Mouse (Mus musculus): ENCODE data around the gene Cx3cr1. TPM values are rescaled to one million over a fixed set of nuclear protein-coding genes. Genes with fewer than 3 reads are reported as not detected.
A peak's percentile ranks its signal among the peaks of the same experiment; 100 is the strongest.

The Cx3cr1 gene
- polyA plus RNA-seq, 1 experiment = 10.9 TPM

DNA sequence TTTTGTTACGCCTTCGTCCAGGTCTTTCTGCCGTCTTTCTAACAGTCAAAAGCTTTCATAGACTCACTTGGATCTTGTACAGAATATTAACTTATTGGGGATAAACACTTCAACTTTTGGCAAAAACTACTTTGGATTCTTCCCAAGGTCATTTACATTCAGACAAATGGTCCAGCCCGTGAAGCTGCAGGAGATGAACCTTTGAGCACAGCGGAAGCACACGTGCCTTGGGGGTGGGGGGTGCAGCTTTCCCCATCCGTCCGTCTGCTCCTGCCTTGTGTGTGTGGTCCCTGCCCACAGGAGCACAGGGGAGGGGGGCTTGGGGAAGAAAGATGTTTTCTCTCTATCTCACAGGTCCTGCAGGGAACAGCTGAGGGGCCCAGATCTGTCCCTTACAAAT is 143.9 kb downstream of the Cx3cr1 start:
- no peak for TF ChIP-seq POLR2A (IDR thresholded peaks at IDR 0.05; ENCODE audit: borderline replicate concordance, extremely low read depth, low read depth, low read length)
- TF ChIP-seq CTCF (IDR thresholded peaks at IDR 0.05; ENCODE audit: insufficient read depth, low read length) = no peak
- WGBS = 61% methylated on average over 8 of the region's 8 CpGs
- no peaks in the 10 kb centered on the region for H3K4me1 ChIP-seq (ENCODE audit: control insufficient read depth, insufficient read depth, low read length)
- DNase-seq = no peak
- H3K4me3 ChIP-seq (replicated peaks; ENCODE audit: extremely low read depth, low read depth, low read length) = no peak overlapping the region

DNA sequence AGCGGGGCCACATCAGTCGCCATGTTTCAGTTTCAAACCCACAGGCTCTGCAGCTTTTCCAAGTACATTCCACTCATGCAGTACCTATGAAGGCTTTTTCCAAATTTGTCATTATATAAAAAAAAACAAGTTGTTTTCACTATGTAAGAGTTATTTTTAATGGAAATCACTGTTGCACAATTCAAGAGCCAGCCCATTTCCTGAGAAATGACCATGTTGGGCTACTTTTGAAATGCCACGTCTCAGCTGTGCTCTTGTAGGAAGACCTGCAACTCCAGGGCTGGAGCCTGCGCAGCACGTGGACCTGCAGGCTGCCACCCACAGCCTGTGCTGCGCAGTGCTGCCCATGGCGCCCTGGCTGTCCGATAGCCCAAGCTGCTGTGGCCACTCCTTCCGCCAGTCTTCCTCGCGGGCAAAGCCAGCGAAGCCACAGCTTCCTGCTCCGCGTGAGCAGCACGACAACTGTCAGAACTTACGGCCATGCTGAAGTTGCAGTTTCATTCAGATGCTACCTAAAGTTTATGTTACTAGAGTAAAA is 144.5 kb downstream of the Cx3cr1 start:
- DNase-seq = no peak
- no peaks in the 10 kb centered on the region for H3K4me1 ChIP-seq (ENCODE audit: control insufficient read depth, insufficient read depth, low read length)
- no peak overlapping the region for H3K4me3 ChIP-seq (replicated peaks; ENCODE audit: extremely low read depth, low read depth, low read length)
- no peak for TF ChIP-seq CTCF (IDR thresholded peaks at IDR 0.05; ENCODE audit: insufficient read depth, low read length)
- peak; percentile 43; the same call in 1 of the 2 replicates for TF ChIP-seq POLR2A (IDR thresholded peaks at IDR 0.05; ENCODE audit: borderline replicate concordance, extremely low read depth, low read depth, low read length)
- 68% methylated on average over 16 of the region's 16 CpGs for WGBS

DNA sequence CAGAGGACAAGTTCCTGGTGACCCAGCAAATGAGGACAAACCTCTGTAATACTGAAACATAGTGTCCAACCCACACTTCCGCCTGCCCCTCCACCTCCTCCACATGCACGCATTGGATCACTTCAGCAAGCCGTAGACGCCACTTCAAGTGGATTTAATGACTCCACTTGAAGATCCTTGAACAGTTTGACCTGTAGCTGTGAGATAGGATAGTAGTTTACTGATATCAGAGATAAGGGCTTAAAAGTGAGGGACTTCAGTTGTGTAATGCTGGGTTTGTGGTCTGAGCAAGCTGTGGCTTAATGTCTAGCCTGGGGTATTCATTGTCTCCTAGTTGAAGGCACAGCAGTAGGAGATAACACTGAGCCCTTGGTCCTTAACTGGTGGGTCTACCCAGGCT is 146.2 kb downstream of the Cx3cr1 start:
- DNase-seq = no peak
- no peak overlapping the region for H3K4me3 ChIP-seq (replicated peaks; ENCODE audit: extremely low read depth, low read depth, low read length)
- H3K4me1 ChIP-seq (ENCODE audit: control insufficient read depth, insufficient read depth, low read length) = no peaks in the 10 kb centered on the region
- WGBS = 68% methylated on average over 4 of the region's 4 CpGs
- TF ChIP-seq CTCF (IDR thresholded peaks at IDR 0.05; ENCODE audit: insufficient read depth, low read length) (no peak), POLR2A (IDR thresholded peaks at IDR 0.05; ENCODE audit: borderline replicate concordance, extremely low read depth, low read depth, low read length) (no peak)

DNA sequence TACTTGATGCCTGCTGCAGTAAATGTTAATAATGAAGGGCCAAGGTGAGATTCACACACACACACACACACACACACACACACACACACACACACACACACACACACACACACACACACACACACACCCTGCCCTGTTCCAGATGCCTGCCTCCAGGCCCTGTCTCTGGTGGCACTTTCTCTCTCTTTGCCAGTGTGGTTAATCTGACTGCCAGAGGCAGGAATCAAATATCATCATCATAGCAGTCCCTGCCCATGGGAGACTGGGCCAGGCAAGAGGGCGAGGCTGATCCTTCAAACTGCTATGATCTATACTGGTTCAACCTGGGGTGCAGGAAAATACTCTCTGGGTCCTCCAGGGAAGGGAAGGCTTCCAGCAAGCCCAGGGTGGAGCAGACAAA is 149.8 kb downstream of the Cx3cr1 start:
- no peak for DNase-seq
- Histone ChIP-seq H3K4me1 (ENCODE audit: control insufficient read depth, insufficient read depth, low read length) (no peaks in the 10 kb centered on the region), H3K4me3 (replicated peaks; ENCODE audit: extremely low read depth, low read depth, low read length) (no peak overlapping the region)
- TF ChIP-seq POLR2A (IDR thresholded peaks at IDR 0.05; ENCODE audit: borderline replicate concordance, extremely low read depth, low read depth, low read length) = no peak
- no peak for TF ChIP-seq CTCF (IDR thresholded peaks at IDR 0.05; ENCODE audit: insufficient read depth, low read length)
- WGBS = 77% methylated on average over 1 of the region's 1 CpGs

DNA sequence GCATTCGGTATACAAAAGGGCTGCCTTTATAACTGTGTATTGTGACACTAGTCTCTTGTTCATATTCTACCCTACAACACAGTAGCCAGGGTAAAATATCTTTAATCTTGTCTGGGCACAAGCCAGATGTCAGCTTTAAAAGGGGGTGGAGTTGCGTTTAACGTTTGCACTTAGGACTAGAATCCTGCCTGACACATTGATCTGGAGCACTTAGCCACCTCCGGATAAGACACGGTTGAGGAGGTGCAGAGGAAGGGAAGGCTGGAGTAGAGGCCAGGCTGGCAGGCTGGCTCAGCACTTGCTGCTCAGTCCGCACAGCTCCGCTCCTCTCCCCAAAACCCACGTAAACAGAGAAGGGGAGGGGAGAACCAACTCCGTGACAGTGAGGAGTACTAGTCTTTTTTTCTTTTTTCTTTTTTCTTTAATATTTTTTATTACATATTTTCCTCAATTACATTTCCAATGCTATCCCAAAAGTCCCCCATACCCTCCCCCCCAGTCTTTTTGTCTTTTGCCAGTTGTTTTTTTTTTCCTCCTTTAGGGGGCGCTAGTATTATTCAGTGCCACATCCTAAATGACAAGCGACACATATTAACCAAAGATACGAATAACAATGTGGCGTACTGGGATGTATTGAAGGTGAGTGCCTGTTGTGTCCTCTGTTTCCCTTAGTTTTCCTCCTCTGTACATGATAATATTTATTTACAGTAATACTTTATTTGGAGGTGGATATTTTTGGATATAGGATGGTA is 156.4 kb downstream of the Cx3cr1 start:
- no peaks in the 10 kb centered on the region for H3K4me1 ChIP-seq (ENCODE audit: control insufficient read depth, insufficient read depth, low read length)
- WGBS = 74% methylated on average over 13 of the region's 13 CpGs
- TF ChIP-seq POLR2A (IDR thresholded peaks at IDR 0.05; ENCODE audit: borderline replicate concordance, extremely low read depth, low read depth, low read length) = no peak
- no peak for TF ChIP-seq CTCF (IDR thresholded peaks at IDR 0.05; ENCODE audit: insufficient read depth, low read length)
- no peak overlapping the region for H3K4me3 ChIP-seq (replicated peaks; ENCODE audit: extremely low read depth, low read depth, low read length)
- no peak for DNase-seq

DNA sequence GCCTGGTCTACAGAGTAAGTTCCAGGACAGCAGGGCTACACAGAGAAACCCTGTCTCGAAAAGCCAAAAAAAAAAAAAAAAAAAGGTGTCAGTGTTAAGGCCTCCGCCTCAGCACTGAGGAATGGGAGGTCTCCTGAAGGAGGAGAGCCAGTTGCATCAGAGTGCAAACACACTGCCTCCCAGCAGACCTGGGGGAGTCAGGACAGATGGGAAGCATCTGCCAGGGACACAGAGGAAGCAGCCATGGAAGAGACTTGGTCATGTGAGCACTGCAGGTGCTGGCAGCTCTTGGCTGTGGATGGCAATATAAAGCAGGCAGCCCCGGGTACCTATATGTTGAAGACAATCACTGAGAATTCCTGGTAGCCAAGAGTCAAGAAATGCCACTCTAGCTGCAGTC is 159.7 kb downstream of the Cx3cr1 start:
- TF ChIP-seq CTCF (IDR thresholded peaks at IDR 0.05; ENCODE audit: insufficient read depth, low read length) = no peak
- no peak for TF ChIP-seq POLR2A (IDR thresholded peaks at IDR 0.05; ENCODE audit: borderline replicate concordance, extremely low read depth, low read depth, low read length)
- DNase-seq = no peak
- Histone ChIP-seq H3K4me3 (replicated peaks; ENCODE audit: extremely low read depth, low read depth, low read length) (no peak overlapping the region), H3K4me1 (ENCODE audit: control insufficient read depth, insufficient read depth, low read length) (no peaks in the 10 kb centered on the region)
- WGBS = 80% methylated on average over 3 of the region's 3 CpGs

DNA sequence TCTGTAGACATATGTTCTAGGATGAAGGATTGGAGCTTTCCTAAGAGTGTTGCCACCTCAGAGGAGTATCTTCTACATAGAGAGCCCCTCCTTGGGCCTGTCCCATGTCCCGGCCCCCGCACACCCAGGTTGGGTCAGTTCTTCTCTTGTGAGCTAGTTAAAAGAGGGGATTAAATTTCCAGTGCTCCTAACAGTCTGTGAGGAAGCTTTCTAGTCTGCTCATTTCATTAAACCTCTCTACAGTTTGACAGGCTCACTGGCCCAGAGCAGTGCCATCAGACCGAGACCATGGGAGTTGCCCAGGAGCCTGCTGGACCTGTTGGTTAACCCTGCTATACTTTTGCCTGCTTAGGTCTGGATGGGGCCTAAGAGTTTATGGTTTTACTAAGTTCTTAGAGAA is 161.0 kb downstream of the Cx3cr1 start:
- WGBS = 96% methylated on average over 3 of the region's 3 CpGs
- TF ChIP-seq POLR2A (IDR thresholded peaks at IDR 0.05; ENCODE audit: borderline replicate concordance, extremely low read depth, low read depth, low read length) (no peak), CTCF (IDR thresholded peaks at IDR 0.05; ENCODE audit: insufficient read depth, low read length) (no peak)
- H3K4me3 ChIP-seq (replicated peaks; ENCODE audit: extremely low read depth, low read depth, low read length) = no peak overlapping the region
- no peak for DNase-seq
- no peaks in the 10 kb centered on the region for H3K4me1 ChIP-seq (ENCODE audit: control insufficient read depth, insufficient read depth, low read length)

DNA sequence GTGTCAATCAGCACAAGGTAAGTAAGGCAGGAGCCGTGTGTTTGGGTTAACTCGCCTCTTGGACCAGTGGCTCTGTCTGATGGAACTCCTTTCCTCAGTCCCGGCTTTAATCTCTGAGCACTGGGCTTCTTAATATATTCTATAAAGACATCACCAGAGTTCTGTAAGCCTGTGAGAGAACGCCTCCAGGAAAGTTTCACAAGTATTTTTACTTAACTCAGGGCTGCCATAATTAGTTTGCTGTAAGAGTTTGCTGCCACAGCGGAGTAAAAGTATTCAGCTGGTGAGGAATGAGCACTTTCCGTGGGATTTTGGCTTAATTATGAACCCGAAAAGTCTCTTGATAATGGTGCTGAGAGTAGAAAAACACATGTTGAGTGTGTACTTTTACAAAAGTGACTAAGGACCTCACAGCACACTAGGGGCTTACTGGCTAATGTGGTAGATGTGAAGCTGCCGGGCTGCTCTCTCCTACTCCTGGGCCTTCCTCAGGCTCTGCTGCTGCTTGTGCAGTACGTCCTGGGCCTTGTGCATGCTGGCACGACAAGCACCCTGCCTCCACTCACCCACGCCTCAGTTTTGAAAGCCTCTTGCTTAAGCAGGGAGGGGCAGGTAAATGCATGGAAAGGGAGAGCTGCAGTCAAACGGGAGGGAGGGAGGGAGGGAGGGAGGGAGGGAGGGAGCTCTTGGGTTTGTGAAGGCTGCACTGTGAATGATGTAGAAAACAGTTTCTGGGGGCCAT is 167.1 kb downstream of the Cx3cr1 start:
- no peak overlapping the region for H3K4me3 ChIP-seq (replicated peaks; ENCODE audit: extremely low read depth, low read depth, low read length)
- no peaks in the 10 kb centered on the region for H3K4me1 ChIP-seq (ENCODE audit: control insufficient read depth, insufficient read depth, low read length)
- no peak for DNase-seq
- no peak for TF ChIP-seq CTCF (IDR thresholded peaks at IDR 0.05; ENCODE audit: insufficient read depth, low read length)
- no peak for TF ChIP-seq POLR2A (IDR thresholded peaks at IDR 0.05; ENCODE audit: borderline replicate concordance, extremely low read depth, low read depth, low read length)
- WGBS = 77% methylated on average over 12 of the region's 12 CpGs

DNA sequence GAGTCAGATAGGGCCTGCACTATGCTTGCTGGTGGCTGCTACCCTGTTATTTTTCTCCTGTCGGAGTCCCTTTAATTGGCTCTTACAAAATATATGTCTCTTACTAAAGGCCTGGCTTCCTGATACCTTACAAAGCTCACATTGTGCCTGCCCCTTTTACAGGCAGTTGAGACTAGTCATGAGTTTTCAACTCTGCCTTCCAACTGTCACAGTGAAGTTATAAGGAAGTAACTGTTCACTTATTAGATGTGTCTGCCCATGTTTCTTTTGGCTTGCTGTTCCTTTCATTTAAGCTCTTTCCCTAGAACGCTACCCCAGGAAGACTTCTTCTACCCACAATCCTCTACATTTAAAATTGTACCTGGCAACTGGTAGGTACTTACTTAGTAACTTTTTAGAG is 170.2 kb downstream of the Cx3cr1 start:
- DNase-seq = no peak
- TF ChIP-seq CTCF (IDR thresholded peaks at IDR 0.05; ENCODE audit: insufficient read depth, low read length) = no peak
- TF ChIP-seq POLR2A (IDR thresholded peaks at IDR 0.05; ENCODE audit: borderline replicate concordance, extremely low read depth, low read depth, low read length) = no peak
- no peak overlapping the region for H3K4me3 ChIP-seq (replicated peaks; ENCODE audit: extremely low read depth, low read depth, low read length)
- 91% methylated on average over 2 of the region's 2 CpGs for WGBS
- H3K4me1 ChIP-seq (ENCODE audit: control insufficient read depth, insufficient read depth, low read length) = peaks cover 7% of the 10 kb centered on the region

Data from lung, adult 2 months (tissue).